ENCODE assay signal across 20 mouse cellular contexts in the genomic region with DNA sequence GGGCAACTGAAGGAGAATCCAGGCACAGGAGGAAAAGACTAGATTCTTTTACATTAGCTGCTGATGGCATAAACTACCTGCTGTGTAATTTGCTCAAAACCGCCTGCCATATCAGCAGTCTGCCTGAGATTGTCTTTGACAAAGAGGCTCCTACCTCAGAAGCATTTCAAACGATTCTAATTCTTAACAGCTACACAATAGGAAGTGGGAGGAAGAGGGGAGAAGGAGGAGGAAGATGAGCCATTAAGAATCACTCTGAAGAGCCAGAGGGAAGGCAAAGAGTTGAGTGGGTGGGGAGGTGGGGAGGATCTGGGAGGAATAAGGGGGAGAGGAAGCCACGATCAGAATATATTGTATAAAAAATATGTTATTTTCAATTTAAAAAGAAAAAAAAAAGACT.
"Had no signal": no experiment of that assay in that cellular context is flagged by ENCODE, and none has a peak within 500 bp of the region (broad histone marks: within the 10 kb centered on the region; RNA-seq: fewer than 3 reads in every experiment).

No protein-coding gene starts in this region.

- ATAC-seq: liver, postnatal 0 days; lung, postnatal 0 days; midbrain, embryonic 15.5 days had no signal

- H3K9me3 ChIP-seq: limb, embryonic 12.5 days; limb, embryonic 15.5 days; midbrain, embryonic 12.5 days; midbrain, embryonic 15.5 days; neural tube, embryonic 13.5 days; stomach, embryonic 15.5 days had no signal

- H3K27ac ChIP-seq: left cerebral cortex, adult 2 months; limb, embryonic 12.5 days; limb, embryonic 15.5 days; liver, embryonic 14.5 days; macrophage; midbrain, embryonic 12.5 days; midbrain, embryonic 15.5 days; neural tube, embryonic 13.5 days; stomach, embryonic 15.5 days had no signal

- H3K4me3 ChIP-seq: left cerebral cortex, adult 2 months; limb, embryonic 12.5 days; limb, embryonic 15.5 days; midbrain, embryonic 12.5 days; midbrain, embryonic 15.5 days; neural tube, embryonic 13.5 days; stomach, embryonic 15.5 days had no signal

- DNase-seq: kidney, adult 9 months; kidney, postnatal 14 days; layer of hippocampus, postnatal 36 days; left cerebral cortex, postnatal 4 days; liver, postnatal 0 days; lung, embryonic 14.5 days; retina, postnatal 1 day; spleen, adult 18-20 months; thymus, postnatal 4 days had no signal

- H3K9ac ChIP-seq: limb, embryonic 12.5 days; limb, embryonic 15.5 days; liver, embryonic 14.5 days; liver, postnatal 0 days; lung, embryonic 14.5 days; midbrain, embryonic 12.5 days; midbrain, embryonic 15.5 days; neural tube, embryonic 13.5 days; stomach, embryonic 15.5 days had no signal

- H3K4me1 ChIP-seq: limb, embryonic 12.5 days; midbrain, embryonic 12.5 days; midbrain, embryonic 15.5 days; neural tube, embryonic 13.5 days; stomach, embryonic 15.5 days had no signal

- H3K27me3 ChIP-seq: limb, embryonic 12.5 days; limb, embryonic 15.5 days; midbrain, embryonic 12.5 days; midbrain, embryonic 15.5 days; neural tube, embryonic 13.5 days; stomach, embryonic 15.5 days had no signal

- H3K4me2 ChIP-seq: limb, embryonic 12.5 days; limb, embryonic 15.5 days; liver, embryonic 11.5 days; lung, embryonic 14.5 days; midbrain, embryonic 12.5 days; midbrain, embryonic 15.5 days; neural tube, embryonic 13.5 days; stomach, embryonic 15.5 days had no signal

- H3K36me3 ChIP-seq: limb, embryonic 12.5 days; limb, embryonic 15.5 days; midbrain, embryonic 12.5 days; midbrain, embryonic 15.5 days; neural tube, embryonic 13.5 days; stomach, embryonic 15.5 days had no signal
